Mouse (Mus musculus): ENCODE results near the gene Dnah2.
"Not testable (repeated sequence)": the region's sequence is repeated elsewhere in the genome, so short reads cannot be mapped to it uniquely, and the experiment has no call there.

Gene Dnah2

GRCm38 (mm10) chr11:69530281-69530680 lies 18.6 kb downstream of the Dnah2 start:
- DNase-seq (ENCODE audit: low read depth, low spot score): not testable (repeated sequence)

- DNase-seq (ENCODE audit: low read depth, low spot score): no peak
Measured at GRCm38 (mm10) chr11:69528031-69528390, 20.9 kb downstream of the Dnah2 start.

- DNase-seq (ENCODE audit: low read depth, low spot score): peak; percentile 56
Measured at GRCm38 (mm10) chr11:69527098-69528030, 21.5 kb downstream of the Dnah2 start.

- DNase-seq (ENCODE audit: low read depth, low spot score): no peak
Measured at GRCm38 (mm10) chr11:69526631-69527030, 22.3 kb downstream of the Dnah2 start.

- no peak for DNase-seq (ENCODE audit: low read depth, low spot score)
Measured at GRCm38 (mm10) chr11:69525661-69526060, 23.2 kb downstream of the Dnah2 start.

GRCm38 (mm10) chr11:69523651-69524050 lies 25.3 kb downstream of the Dnah2 start:
- DNase-seq (ENCODE audit: low read depth, low spot score): no peak

GRCm38 (mm10) chr11:69521526-69522149 lies 27.3 kb downstream of the Dnah2 start:
- DNase-seq (ENCODE audit: low read depth, low spot score): peak; percentile 60

- DNase-seq (ENCODE audit: low read depth, low spot score): no peak
Measured at GRCm38 (mm10) chr11:69519976-69520375, 28.9 kb downstream of the Dnah2 start.

- no peak for DNase-seq (ENCODE audit: low read depth, low spot score)
Measured at GRCm38 (mm10) chr11:69516661-69517060, 32.2 kb downstream of the Dnah2 start.

GRCm38 (mm10) chr11:69516151-69516640 lies 32.7 kb downstream of the Dnah2 start:
- no peak for DNase-seq (ENCODE audit: low read depth, low spot score)

GRCm38 (mm10) chr11:69513840-69514239 lies 35.1 kb downstream of the Dnah2 start:
- peak; percentile 90 for DNase-seq (ENCODE audit: low read depth, low spot score)

- DNase-seq (ENCODE audit: low read depth, low spot score): no peak
Measured at GRCm38 (mm10) chr11:69510796-69511496, 38.0 kb downstream of the Dnah2 start.

GRCm38 (mm10) chr11:69503863-69504280 lies 45.0 kb downstream of the Dnah2 start:
- DNase-seq (ENCODE audit: low read depth, low spot score): no peak

GRCm38 (mm10) chr11:69501555-69501954 lies 47.4 kb downstream of the Dnah2 start:
- DNase-seq (ENCODE audit: low read depth, low spot score): no peak

GRCm38 (mm10) chr11:69499140-69499539 lies 49.8 kb downstream of the Dnah2 start:
- DNase-seq (ENCODE audit: low read depth, low spot score): peak; percentile 64

- DNase-seq (ENCODE audit: low read depth, low spot score): no peak
Measured at GRCm38 (mm10) chr11:69491711-69492110, 57.2 kb downstream of the Dnah2 start.

- no peak for DNase-seq (ENCODE audit: low read depth, low spot score)
Measured at GRCm38 (mm10) chr11:69490898-69491297, 58.0 kb downstream of the Dnah2 start.

GRCm38 (mm10) chr11:69487474-69487873 lies 61.4 kb downstream of the Dnah2 start:
- peak; percentile 75 for DNase-seq (ENCODE audit: low read depth, low spot score)

GRCm38 (mm10) chr11:69477645-69478044 lies 71.3 kb downstream of the Dnah2 start:
- DNase-seq (ENCODE audit: low read depth, low spot score): no peak

GRCm38 (mm10) chr11:69476802-69477201 lies 72.1 kb downstream of the Dnah2 start:
- no peak for DNase-seq (ENCODE audit: low read depth, low spot score)

GRCm38 (mm10) chr11:69474737-69475136 lies 74.2 kb downstream of the Dnah2 start:
- DNase-seq (ENCODE audit: low read depth, low spot score): no peak

- no peak for DNase-seq (ENCODE audit: low read depth, low spot score)
Measured at GRCm38 (mm10) chr11:69472687-69473086, 76.2 kb downstream of the Dnah2 start.

All from brain, adult 2 months (tissue).